Mouse (Mus musculus) forebrain, embryonic 11.5 days (tissue): ENCODE data around the gene Xylt1. TPM values are rescaled to one million over a fixed set of nuclear protein-coding genes. Genes with fewer than 3 reads are reported as not detected.

ENCODE experiments used
- ATAC-seq: fragments of 200-750 bp; cut with Nextera tagmentation; replicated peaks from 2 replicates; pipeline ENCODE4 v1.8.0; 2017; ENCODE audit warnings: moderate TSS enrichment; ENCODE audit not compliant: low FRiP score
- DNase-seq: peaks from one replicate; pipeline ENCODE4 v3.0.0-alpha.2; 2017; ENCODE audit warnings: low spot score
- H3K27ac ChIP-seq: fragments of 300-500 bp; sonication (generic); 2 replicates; pipeline ENCODE4 v1.5.1; 2014; ENCODE audit warnings: low read depth, low read length
- H3K27me3 ChIP-seq: fragments of 300-500 bp; sonication (generic); 2 replicates; pipeline ENCODE4 v1.6.1; 2014; ENCODE audit warnings: mild to moderate bottlenecking, low read length, mixed read lengths; ENCODE audit not compliant: control insufficient read depth, insufficient read depth
- H3K36me3 ChIP-seq: fragments of 300-500 bp; sonication (generic); 2 replicates; pipeline ENCODE4 v1.6.1; 2014; ENCODE audit warnings: mild to moderate bottlenecking, low read length, moderate library complexity, mixed read lengths; ENCODE audit not compliant: control insufficient read depth, insufficient read depth
- H3K4me1 ChIP-seq: fragments of 300-500 bp; sonication (generic); replicated peaks from 2 replicates; pipeline ENCODE4 v1.6.1; 2014; ENCODE audit warnings: low read length, mixed read lengths; ENCODE audit not compliant: control insufficient read depth, insufficient read depth
- H3K4me2 ChIP-seq: fragments of 300-500 bp; sonication (generic); 2 replicates; pipeline ENCODE4 v1.6.1; 2014; ENCODE audit warnings: low read depth, mild to moderate bottlenecking, low read length, moderate library complexity, mixed read lengths; ENCODE audit not compliant: severe bottlenecking
- H3K4me3 ChIP-seq: fragments of 300-500 bp; sonication (generic); 2 replicates; pipeline ENCODE4 v1.5.1; 2014; ENCODE audit warnings: low read depth, low read length
- H3K9ac ChIP-seq: fragments of 300-500 bp; sonication (generic); 2 replicates; pipeline ENCODE4 v1.6.1; 2014; ENCODE audit warnings: low read length
- H3K9me3 ChIP-seq: fragments of 300-500 bp; sonication (generic); 2 replicates; pipeline ENCODE4 v1.6.1; 2016; ENCODE audit warnings: low read length, mixed read lengths; ENCODE audit not compliant: control insufficient read depth
- WGBS: fragments of 180-500 bp; shearing (Covaris S2); extraction: QIAGEN DNeasy Blood & Tissue Kit; methylation state at CpG from one replicate; pipeline ENCODE4 v1.1.7; 2014; 5-methylcytosine and 5-hydroxymethylcytosine counted together
- polyA plus RNA-seq: library from polyadenylated mRNA; unstranded; fragments of >200 nt; fragmentation: Nextera tagmentation; extraction: Ambion mirVana; gene quantifications from 2 replicates; pipeline ENCODE4 v1.2.1, GENCODE M21; 2014

Gene Xylt1
- polyA plus RNA-seq, 1 experiment from 2014 or later = 4.6 TPM

- DNase-seq (no peak), ATAC-seq (no peak)
- H3K4me2 ChIP-seq = no peak overlapping the region
- no peaks in the 10 kb centered on the region for H3K9me3 ChIP-seq
- H3K4me1 ChIP-seq = 0 out of 2 replicates have a peak, but pooled peaks cover 4% of the 10 kb centered on the region
- WGBS = 82% methylated on average over 3 of the region's 3 CpGs
- no peak overlapping the region for H3K27ac ChIP-seq
- H3K27me3 ChIP-seq = no peaks in the 10 kb centered on the region
- H3K4me3 ChIP-seq = no peak overlapping the region
- H3K36me3 ChIP-seq = no peaks in the 10 kb centered on the region
- H3K9ac ChIP-seq = no peak overlapping the region
Observed at GRCm38 (mm10) chr7:117628791-117629190, 248.0 kb downstream of the Xylt1 start.

- Histone ChIP-seq H3K4me1 (peaks cover 7% of the 10 kb centered on the region; the same call in 1 of the 2 replicates), H3K27me3 (no peaks in the 10 kb centered on the region), H3K4me3 (no peak overlapping the region), H3K27ac (no peak overlapping the region), H3K9ac (no peak overlapping the region), H3K36me3 (no peaks in the 10 kb centered on the region), H3K4me2 (no peak overlapping the region), H3K9me3 (no peaks in the 10 kb centered on the region)
- DNase-seq (no peak), ATAC-seq (no peak)
- WGBS = 60% methylated on average over 5 of the region's 5 CpGs
Observed at GRCm38 (mm10) chr7:117630657-117631056, 249.9 kb downstream of the Xylt1 start.

GRCm38 (mm10) chr7:117635584-117635983, 254.8 kb downstream of the Xylt1 start:
- peak overlapping the region; percentile 25; the same call in 1 of the 2 replicates for H3K27ac ChIP-seq
- H3K4me3 ChIP-seq = no peak overlapping the region
- H3K4me1 ChIP-seq = peaks cover 8% of the 10 kb centered on the region; the same call in 1 of the 2 replicates
- no peaks in the 10 kb centered on the region for H3K27me3 ChIP-seq
- H3K9ac ChIP-seq = no peak overlapping the region
- ATAC-seq (no peak), DNase-seq (peak; percentile 41)
- 83% methylated on average over 4 of the region's 4 CpGs for WGBS
- no peak overlapping the region for H3K4me2 ChIP-seq
- H3K36me3 ChIP-seq = no peaks in the 10 kb centered on the region
- no peaks in the 10 kb centered on the region for H3K9me3 ChIP-seq

- H3K4me2 ChIP-seq = no peak overlapping the region
- no peak overlapping the region for H3K4me3 ChIP-seq
- DNase-seq (peak; percentile 44), ATAC-seq (no peak)
- no peaks in the 10 kb centered on the region for H3K9me3 ChIP-seq
- no peaks in the 10 kb centered on the region for H3K36me3 ChIP-seq
- WGBS = 74% methylated on average over 3 of the region's 3 CpGs
- H3K27me3 ChIP-seq = no peaks in the 10 kb centered on the region
- H3K9ac ChIP-seq = no peak overlapping the region
- H3K4me1 ChIP-seq = peaks cover 5% of the 10 kb centered on the region; the same call in 1 of the 2 replicates
- no peak overlapping the region for H3K27ac ChIP-seq
Observed at GRCm38 (mm10) chr7:117636713-117637112, 255.9 kb downstream of the Xylt1 start.

- no peak for ATAC-seq
- H3K36me3 ChIP-seq = no peaks in the 10 kb centered on the region
- peaks cover 5% of the 10 kb centered on the region; the same call in 1 of the 2 replicates for H3K4me1 ChIP-seq
- H3K27me3 ChIP-seq = no peaks in the 10 kb centered on the region
- H3K9me3 ChIP-seq = no peaks in the 10 kb centered on the region
- no peak overlapping the region for H3K4me2 ChIP-seq
- no peak overlapping the region for H3K4me3 ChIP-seq
- 88% methylated on average over 2 of the region's 2 CpGs for WGBS
- H3K9ac ChIP-seq = no peak overlapping the region
- DNase-seq = peak; percentile 27
- H3K27ac ChIP-seq = no peak overlapping the region
Observed at GRCm38 (mm10) chr7:117637997-117638396, 257.2 kb downstream of the Xylt1 start.

GRCm38 (mm10) chr7:117652637-117653036, 271.9 kb downstream of the Xylt1 start:
- DNase-seq = peak; percentile 18
- WGBS = 92% methylated on average over 1 of the region's 1 CpGs

GRCm38 (mm10) chr7:117655732-117656131, 275.0 kb downstream of the Xylt1 start:
- WGBS = 96% methylated on average over 5 of the region's 5 CpGs
- Histone ChIP-seq H3K36me3 (peaks cover under 1% of the 10 kb centered on the region; the same call in 1 of the 2 replicates), H3K4me3 (no peak overlapping the region)

More at GRCm38 (mm10) chr7:117652637-117653036, 271.9 kb downstream of the Xylt1 start:
- no peak for ATAC-seq
- Histone ChIP-seq H3K9me3 (no peaks in the 10 kb centered on the region), H3K4me3 (no peak overlapping the region), H3K4me2 (no peak overlapping the region), H3K4me1 (no peaks in the 10 kb centered on the region), H3K36me3 (peaks cover 3% of the 10 kb centered on the region; the same call in 1 of the 2 replicates), H3K9ac (no peak overlapping the region), H3K27me3 (no peaks in the 10 kb centered on the region), H3K27ac (no peak overlapping the region)

GRCm38 (mm10) chr7:117658180-117658579, 277.4 kb downstream of the Xylt1 start:
- Histone ChIP-seq H3K36me3 (no peaks in the 10 kb centered on the region), H3K4me2 (no peak overlapping the region), H3K9me3 (no peaks in the 10 kb centered on the region), H3K4me3 (no peak overlapping the region), H3K27me3 (no peaks in the 10 kb centered on the region), H3K4me1 (no peaks in the 10 kb centered on the region), H3K9ac (no peak overlapping the region), H3K27ac (no peak overlapping the region)
- ATAC-seq (no peak), DNase-seq (peak; percentile 37)
- WGBS = 87% methylated on average over 4 of the region's 4 CpGs

More at GRCm38 (mm10) chr7:117655732-117656131, 275.0 kb downstream of the Xylt1 start:
- H3K9ac ChIP-seq = no peak overlapping the region
- H3K27me3 ChIP-seq = no peaks in the 10 kb centered on the region
- no peak for DNase-seq
- H3K9me3 ChIP-seq = no peaks in the 10 kb centered on the region
- H3K4me1 ChIP-seq = no peaks in the 10 kb centered on the region
- no peak for ATAC-seq
- H3K4me2 ChIP-seq = no peak overlapping the region
- H3K27ac ChIP-seq = no peak overlapping the region

- Histone ChIP-seq H3K4me3 (no peak overlapping the region), H3K4me2 (no peak overlapping the region), H3K36me3 (no peaks in the 10 kb centered on the region), H3K9ac (no peak overlapping the region), H3K4me1 (no peaks in the 10 kb centered on the region), H3K9me3 (no peaks in the 10 kb centered on the region), H3K27ac (no peak overlapping the region), H3K27me3 (no peaks in the 10 kb centered on the region)
- WGBS = 92% methylated on average over 4 of the region's 4 CpGs
- ATAC-seq = no peak
- DNase-seq = peak; percentile 29
Observed at GRCm38 (mm10) chr7:117658739-117659138, 278.0 kb downstream of the Xylt1 start.
